Mouse (Mus musculus) heart, adult 2 months (tissue): ENCODE measurements around the gene Bpi. TPM values are rescaled to one million over a fixed set of nuclear protein-coding genes. Genes with fewer than 3 reads are reported as not detected.

Source experiments
- DNase-seq, 2 experiments: peaks; one replicate each; pipeline ENCODE4 v3.0.0; 2021
- H3K27ac ChIP-seq: fragments of 200-600 bp; 2 replicates; pipeline ENCODE4 v1.8.1; 2022
- H3K27me3 ChIP-seq: fragments of 200-500 bp; 2 replicates; pipeline ENCODE4 v1.6.1; 2012; ENCODE audit warnings: mild to moderate bottlenecking, low read length, inconsistent platforms, mixed read lengths; ENCODE audit not compliant: control insufficient read depth, insufficient read depth
- H3K36me3 ChIP-seq: fragments of 200-500 bp; 2 replicates; pipeline ENCODE4 v1.6.1; 2012; ENCODE audit warnings: low read length, inconsistent platforms; ENCODE audit not compliant: control insufficient read depth, insufficient read depth
- H3K4me1 ChIP-seq: fragments of 200-500 bp; 2 replicates; pipeline ENCODE4 v1.6.1; 2011; ENCODE audit warnings: low read length; ENCODE audit not compliant: control insufficient read depth, insufficient read depth
- H3K4me3 ChIP-seq: fragments of 200-600 bp; 2 replicates; pipeline ENCODE4 v1.8.1; 2022
- H3K79me2 ChIP-seq: fragments of 200-500 bp; replicated peaks from 2 replicates; pipeline ENCODE4 v1.6.1; 2012; ENCODE audit warnings: mild to moderate bottlenecking, inconsistent platforms, low read length, moderate library complexity, mixed read lengths; ENCODE audit not compliant: control insufficient read depth, insufficient read depth
- H3K9ac ChIP-seq: fragments of 200-500 bp; 2 replicates; pipeline ENCODE4 v1.6.1; 2012; ENCODE audit warnings: low read depth, mild to moderate bottlenecking, control low read depth, inconsistent platforms, low read length, mixed read lengths
- CTCF ChIP-seq: fragments of 200-600 bp; IDR thresholded peaks from 2 replicates; pipeline ENCODE4 v1.8.1; 2022; ENCODE audit warnings: antibody characterized with exemption, mild to moderate bottlenecking, moderate library complexity
- EP300 ChIP-seq: fragments of 200-500 bp; IDR thresholded peaks from 2 replicates; pipeline ENCODE4 v1.6.1; 2011; ENCODE audit warnings: low read depth, low read length, control low read depth; ENCODE audit not compliant: insufficient read depth
- POLR2A ChIP-seq: fragments of 200-500 bp; IDR thresholded peaks from 2 replicates; pipeline ENCODE4 v1.6.1; 2011; ENCODE audit warnings: mild to moderate bottlenecking, low read depth, low read length, control low read depth; ENCODE audit not compliant: insufficient read depth
- WGBS: fragments of 180-500 bp; shearing (Covaris S2); methylation state at CpG from one replicate; pipeline ENCODE4 v1.1.7; 2018; 5-methylcytosine and 5-hydroxymethylcytosine counted together
- intact Hi-C: fragments of 180-260 bp; cut with DNase I; formaldehyde crosslinking; loops from one replicate; pipeline ENCODE4 v1.15.1; 2025
- polyA plus RNA-seq: library from polyadenylated mRNA; depleted of rRNA; stranded (reverse); fragments of >200 nt; gene quantifications from 2 replicates; pipeline ENCODE4 v1.2.3, GENCODE M21; 2012
- total RNA-seq, 2 experiments: library from RNA; stranded (reverse); gene quantifications; 2 replicates each; pipeline ENCODE4 v1.2.3; 2021

Bpi gene
- total and polyA plus RNA-seq, 3 experiments = 0.13 TPM; not detected in 2

- H3K9ac ChIP-seq = peak within 1 kb of the TSS; percentile 79
- TF ChIP-seq POLR2A (0 out of 2 replicates have a peak, but pooled peaks have one; percentile 37), EP300 (no peak), CTCF (peak; percentile 17; the same call in 1 of the 2 replicates)
- H3K4me1 ChIP-seq = 0 out of 2 replicates have a peak, but pooled peaks cover 2% of the 10 kb centered on the region
- intact Hi-C loops = no loop called here
- no peaks in the 10 kb centered on the region for H3K36me3 ChIP-seq
- H3K4me3 ChIP-seq = peak within 1 kb of the TSS; percentile 39
- no peaks in the 10 kb centered on the region for H3K79me2 ChIP-seq
- WGBS = 2% methylated on average over 39 of the region's 55 CpGs
- peak; percentile 35 to 58 for DNase-seq
- H3K27me3 ChIP-seq = no peaks in the 10 kb centered on the region
- peak within 1 kb of the TSS; percentile 75 for H3K27ac ChIP-seq
Measured at GRCm38 (mm10) chr2:158228670-158229502, 29.0 kb upstream of the Bpi start, which contains the start of gene D630003M21Rik. Gene D630003M21Rik, minus strand, starts transcription at chr2:158229222.

GRCm38 (mm10) chr2:158229503-158229892, 28.4 kb upstream of the Bpi start:
- peak overlapping the region; percentile 39 for H3K4me3 ChIP-seq
- intact Hi-C loops = no loop called here
- no peak for DNase-seq
- no peaks in the 10 kb centered on the region for H3K79me2 ChIP-seq
- 0 out of 2 replicates have a peak, but pooled peaks cover 2% of the 10 kb centered on the region for H3K4me1 ChIP-seq
- H3K36me3 ChIP-seq = no peaks in the 10 kb centered on the region
- peak overlapping the region; percentile 79 for H3K9ac ChIP-seq
- peak overlapping the region; percentile 75 for H3K27ac ChIP-seq
- WGBS = 35% methylated on average over 7 of the region's 7 CpGs
- TF ChIP-seq CTCF (no peak), EP300 (no peak), POLR2A (no peak)
- H3K27me3 ChIP-seq = no peaks in the 10 kb centered on the region

- Histone ChIP-seq H3K9ac (no peak overlapping the region), H3K27ac (no peak overlapping the region), H3K36me3 (no peaks in the 10 kb centered on the region), H3K4me3 (no peak overlapping the region), H3K4me1 (0 out of 2 replicates have a peak, but pooled peaks cover 2% of the 10 kb centered on the region), H3K27me3 (no peaks in the 10 kb centered on the region), H3K79me2 (no peaks in the 10 kb centered on the region)
- intact Hi-C loops = no loop called here
- TF ChIP-seq CTCF (no peak), EP300 (no peak), POLR2A (no peak)
- 81% methylated on average over 6 of the region's 6 CpGs for WGBS
- DNase-seq = no peak
Measured at GRCm38 (mm10) chr2:158230617-158231016, 27.3 kb upstream of the Bpi start.

GRCm38 (mm10) chr2:158231071-158231470, 26.8 kb upstream of the Bpi start:
- no peak overlapping the region for H3K27ac ChIP-seq
- H3K4me3 ChIP-seq = no peak overlapping the region
- H3K9ac ChIP-seq = no peak overlapping the region
- intact Hi-C loops = no loop called here
- no peaks in the 10 kb centered on the region for H3K27me3 ChIP-seq
- 79% methylated on average over 5 of the region's 5 CpGs for WGBS
- H3K4me1 ChIP-seq = no peaks in the 10 kb centered on the region
- DNase-seq = no peak
- no peaks in the 10 kb centered on the region for H3K36me3 ChIP-seq
- no peak for TF ChIP-seq CTCF
- TF ChIP-seq POLR2A = no peak
- TF ChIP-seq EP300 = no peak
- H3K79me2 ChIP-seq = no peaks in the 10 kb centered on the region

GRCm38 (mm10) chr2:158232414-158232813, 25.5 kb upstream of the Bpi start:
- Histone ChIP-seq H3K79me2 (no peaks in the 10 kb centered on the region), H3K27me3 (no peaks in the 10 kb centered on the region), H3K36me3 (no peaks in the 10 kb centered on the region), H3K9ac (no peak overlapping the region), H3K4me3 (no peak overlapping the region), H3K27ac (no peak overlapping the region), H3K4me1 (no peaks in the 10 kb centered on the region)
- no peak for TF ChIP-seq EP300
- TF ChIP-seq CTCF = no peak
- no peak for TF ChIP-seq POLR2A
- DNase-seq = no peak
- 58% methylated on average over 3 of the region's 3 CpGs for WGBS
- intact Hi-C loops = no loop called here

GRCm38 (mm10) chr2:158233106-158233505, 24.8 kb upstream of the Bpi start:
- WGBS = 45% methylated on average over 3 of the region's 3 CpGs
- H3K4me1 ChIP-seq = no peaks in the 10 kb centered on the region
- no peak for DNase-seq
- no peak overlapping the region for H3K9ac ChIP-seq
- no peak overlapping the region for H3K4me3 ChIP-seq
- no peaks in the 10 kb centered on the region for H3K36me3 ChIP-seq
- no peak for TF ChIP-seq POLR2A
- no peak for TF ChIP-seq EP300
- no peak for TF ChIP-seq CTCF
- intact Hi-C loops = no loop called here
- H3K27ac ChIP-seq = no peak overlapping the region
- H3K79me2 ChIP-seq = no peaks in the 10 kb centered on the region
- no peaks in the 10 kb centered on the region for H3K27me3 ChIP-seq
